Mouse (Mus musculus) MEL (cell line): Measurements from ENCODE around the gene Sipa1l1. TPM values are rescaled to one million over a fixed set of nuclear protein-coding genes. Genes with fewer than 3 reads are reported as not detected.

Experiments used
- DNase-seq: peaks from one replicate; pipeline ENCODE4 v3.0.0; 2011; ENCODE audit warnings: low read depth, low spot score
- H3K27ac ChIP-seq: 2 replicates; pipeline ENCODE4 v1.5.1; 2012; ENCODE audit warnings: low read depth, mild to moderate bottlenecking, control low read depth, low read length, moderate library complexity; ENCODE audit not compliant: control insufficient read depth
- H3K27me3 ChIP-seq, 2 experiments: fragments of 150-350 bp in 1 of 2; sonication (generic) in 1 of 2; 2 replicates each; pipeline ENCODE4 v1.6.1; 2012; ENCODE audit warnings: low read length in 2 of 2, mild to moderate bottlenecking in 2 of 2, improper control_type of control experiment in 1 of 2, moderate library complexity in 1 of 2; ENCODE audit not compliant: insufficient read depth in 2 of 2, control insufficient read depth in 1 of 2
- H3K36me3 ChIP-seq, 2 experiments: 2 replicates each; pipeline ENCODE4 v1.6.1; 2012 to 2014; ENCODE audit warnings: low read length in 2 of 2, improper control_type of control experiment in 1 of 2, inconsistent platforms in 1 of 2, mild to moderate bottlenecking in 1 of 2; ENCODE audit not compliant: insufficient read depth in 2 of 2, control insufficient read depth in 1 of 2
- H3K4me1 ChIP-seq, 2 experiments: fragments of 150-350 bp in 1 of 2; sonication (generic) in 1 of 2; 2 replicates each; pipeline ENCODE4 v1.6.1; 2012; ENCODE audit warnings: low read length in 2 of 2, improper control_type of control experiment in 1 of 2, mild to moderate bottlenecking in 1 of 2; ENCODE audit not compliant: insufficient read depth in 2 of 2, control insufficient read depth in 1 of 2
- H3K4me3 ChIP-seq, 2 experiments: fragments of 150-350 bp in 1 of 2; sonication (generic) in 1 of 2; 2 replicates each; pipeline ENCODE4 v1.5.1; 2012; ENCODE audit warnings: low read depth in 2 of 2, low read length in 2 of 2, mild to moderate bottlenecking in 2 of 2, moderate library complexity in 2 of 2, control low read depth in 1 of 2, improper control_type of control experiment in 1 of 2; ENCODE audit not compliant: control insufficient read depth in 1 of 2, insufficient read depth in 1 of 2
- H3K79me2 ChIP-seq: 2 replicates; pipeline ENCODE4 v1.6.1; 2012; ENCODE audit warnings: mild to moderate bottlenecking, low read length, moderate library complexity; ENCODE audit not compliant: control insufficient read depth, poor library complexity, insufficient read depth
- H3K9ac ChIP-seq: 2 replicates; pipeline ENCODE4 v1.6.1; 2012; ENCODE audit warnings: low read depth, mild to moderate bottlenecking, control low read depth, low read length, moderate library complexity; ENCODE audit not compliant: control insufficient read depth, poor library complexity, severe bottlenecking
- H3K9me3 ChIP-seq: fragments of 150-350 bp; sonication (generic); replicated peaks from 2 replicates; pipeline ENCODE4 v1.6.1; 2012; ENCODE audit warnings: mild to moderate bottlenecking, low read length, improper control_type of control experiment, moderate library complexity; ENCODE audit not compliant: insufficient read depth
- BHLHE40 ChIP-seq: IDR thresholded peaks from 2 replicates; pipeline ENCODE4 v1.6.1; 2012; ENCODE audit warnings: low read depth, mild to moderate bottlenecking, inconsistent platforms, low read length, improper control_type of control experiment, borderline replicate concordance
- CHD1 ChIP-seq: IDR thresholded peaks from 2 replicates; pipeline ENCODE4 v1.6.1; 2012; ENCODE audit warnings: low read depth, mild to moderate bottlenecking, inconsistent platforms, low read length, improper control_type of control experiment
- CTCF ChIP-seq, 3 experiments: IDR thresholded peaks in 2 of 3; conservative IDR thresholded peaks in 1 of 3; 2 replicates each; pipeline ENCODE4 v1.5.1; 2011 to 2012; ENCODE audit warnings: low read length in 3 of 3, low read depth in 2 of 3, mild to moderate bottlenecking in 2 of 3, improper control_type of control experiment in 1 of 3, inconsistent platforms in 1 of 3, mixed read lengths in 1 of 3, moderate library complexity in 1 of 3; ENCODE audit not compliant: control insufficient read depth in 1 of 3, insufficient read depth in 1 of 3, poor library complexity in 1 of 3, severe bottlenecking in 1 of 3
- ELF1 ChIP-seq: IDR thresholded peaks from 2 replicates; pipeline ENCODE4 v1.6.1; 2014; ENCODE audit warnings: low read depth, mild to moderate bottlenecking, inconsistent platforms, low read length, improper control_type of control experiment, moderate library complexity
- EP300 ChIP-seq, 2 experiments: IDR thresholded peaks; 2 replicates each; pipeline ENCODE4 v1.6.1; 2011; ENCODE audit warnings: improper control_type of control experiment in 2 of 2, low read length in 2 of 2, low read depth in 1 of 2, mild to moderate bottlenecking in 1 of 2
- GATA1 ChIP-seq: IDR thresholded peaks from 2 replicates; pipeline ENCODE4 v1.6.1; 2011; ENCODE audit warnings: low read depth, low read length, improper control_type of control experiment
- HCFC1 ChIP-seq: IDR thresholded peaks from 2 replicates; pipeline ENCODE4 v1.6.1; 2012; ENCODE audit warnings: low read depth, mild to moderate bottlenecking, inconsistent platforms, low read length, improper control_type of control experiment, moderate library complexity
- JUND ChIP-seq: IDR thresholded peaks from 2 replicates; pipeline ENCODE4 v1.6.1; 2011; ENCODE audit warnings: low read depth, mild to moderate bottlenecking, improper control_type of control experiment, low read length
- KAT2A ChIP-seq: conservative IDR thresholded peaks from 2 replicates; pipeline ENCODE4 v1.6.1; 2012; ENCODE audit warnings: low read depth, low read length, improper control_type of control experiment, inconsistent platforms
- MAX ChIP-seq: IDR thresholded peaks from 2 replicates; pipeline ENCODE4 v1.6.1; 2011; ENCODE audit warnings: low read length, improper control_type of control experiment
- MAZ ChIP-seq: IDR thresholded peaks from 2 replicates; pipeline ENCODE4 v1.6.1; 2012; ENCODE audit warnings: low read depth, mild to moderate bottlenecking, inconsistent platforms, low read length, improper control_type of control experiment
- MEF2A ChIP-seq: IDR thresholded peaks from 2 replicates; pipeline ENCODE4 v1.6.1; 2014; ENCODE audit warnings: low read depth, mild to moderate bottlenecking, inconsistent platforms, low read length, improper control_type of control experiment; ENCODE audit not compliant: poor library complexity, insufficient replicate concordance, severe bottlenecking; ENCODE audit errors: extremely low read depth
- MXI1 ChIP-seq: IDR thresholded peaks from 2 replicates; pipeline ENCODE4 v1.6.1; 2011; ENCODE audit warnings: mild to moderate bottlenecking, low read depth, low read length, improper control_type of control experiment
- MYB ChIP-seq: IDR thresholded peaks from 2 replicates; pipeline ENCODE4 v1.6.1; 2011; ENCODE audit warnings: mild to moderate bottlenecking, low read depth, low read length, improper control_type of control experiment
- MYC ChIP-seq: IDR thresholded peaks from 2 replicates; pipeline ENCODE4 v1.6.1; 2011; ENCODE audit warnings: low read depth, mild to moderate bottlenecking, low read length, improper control_type of control experiment, moderate library complexity
- NRF1 ChIP-seq: IDR thresholded peaks from 2 replicates; pipeline ENCODE4 v1.6.1; 2014; ENCODE audit warnings: low read depth, mild to moderate bottlenecking, inconsistent platforms, low read length, improper control_type of control experiment, moderate library complexity; ENCODE audit not compliant: poor library complexity, insufficient read depth, severe bottlenecking
- POLR2AphosphoS2 ChIP-seq: IDR thresholded peaks from 2 replicates; pipeline ENCODE4 v1.6.1; 2011; ENCODE audit warnings: low read length, improper control_type of control experiment
- POLR2AphosphoS5 ChIP-seq: IDR thresholded peaks from 2 replicates; pipeline ENCODE4 v1.6.1; 2012; ENCODE audit warnings: low read depth, borderline replicate concordance, mild to moderate bottlenecking, inconsistent platforms, low read length, moderate library complexity, mixed read lengths
- RAD21 ChIP-seq: IDR thresholded peaks from 2 replicates; pipeline ENCODE4 v1.6.1; 2011; ENCODE audit warnings: mild to moderate bottlenecking, low read depth, low read length, improper control_type of control experiment
- RCOR1 ChIP-seq: IDR thresholded peaks from 2 replicates; pipeline ENCODE4 v1.6.1; 2012; ENCODE audit warnings: low read depth, mild to moderate bottlenecking, inconsistent platforms, low read length, improper control_type of control experiment
- SIN3A ChIP-seq: IDR thresholded peaks from 2 replicates; pipeline ENCODE4 v1.6.1; 2012; ENCODE audit warnings: low read length, improper control_type of control experiment, inconsistent platforms
- SMC3 ChIP-seq: IDR thresholded peaks from 2 replicates; pipeline ENCODE4 v1.6.1; 2011; ENCODE audit warnings: low read depth, low read length, improper control_type of control experiment
- ZC3H11A ChIP-seq: IDR thresholded peaks from 2 replicates; pipeline ENCODE4 v1.6.1; 2012; ENCODE audit warnings: low read depth, mild to moderate bottlenecking, inconsistent platforms, low read length, improper control_type of control experiment
- ZMIZ1 ChIP-seq: IDR thresholded peaks from 2 replicates; pipeline ENCODE4 v1.6.1; 2012; ENCODE audit warnings: low read depth, mild to moderate bottlenecking, inconsistent platforms, low read length, improper control_type of control experiment, moderate library complexity
- ZNF384 ChIP-seq: IDR thresholded peaks from 2 replicates; pipeline ENCODE4 v1.6.1; 2012; ENCODE audit warnings: low read depth, mild to moderate bottlenecking, inconsistent platforms, low read length, improper control_type of control experiment
- polyA plus RNA-seq, 2 experiments: library from polyadenylated mRNA; stranded (reverse) in 1 of 2; unstranded in 1 of 2; fragments of >175 nt in 1 of 2; fragments of >200 nt in 1 of 2; gene quantifications; 2 replicates each; pipeline versions ENCODE4 v1.2.1 to v1.2.4; 2012; ENCODE audit warnings: low replicate concordance in 2 of 2, low read depth in 1 of 2; ENCODE audit not compliant: insufficient read length in 2 of 2, insufficient read depth in 1 of 2, missing spikeins in 1 of 2
- total RNA-seq: library from RNA; depleted of rRNA; stranded (reverse); fragments of 300-350 nt; gene quantifications from 2 replicates; pipeline ENCODE4 v1.2.3, GENCODE M21; 2012

The Sipa1l1 gene
- total and polyA plus RNA-seq, 3 experiments = 18.1 to 42.7 (median 19.3) TPM

- Histone ChIP-seq H3K9me3 (no peaks in the 10 kb centered on the region), H3K9ac (no peak overlapping the region), H3K4me1 (no peaks in the 10 kb centered on the region; a peak in 1 of 4 replicates), H3K4me3 (no peak overlapping the region), H3K79me2 (no peaks in the 10 kb centered on the region), H3K36me3 (peaks cover 0 to 4% of the 10 kb centered on the region in 2 experiments; a peak in 2 of 4 replicates), H3K27ac (no peak overlapping the region), H3K27me3 (no peaks in the 10 kb centered on the region)
- DNase-seq = no peak
- TF ChIP-seq MAZ (no peak), MYB (no peak), MYC (no peak), MXI1 (no peak), HCFC1 (no peak), ELF1 (no peak), SMC3 (no peak)
These were observed 240.8 kb downstream of the Sipa1l1 start for GRCm38 (mm10) chr12:82409686-82410472.

GRCm38 (mm10) chr12:82412291-82413032, 243.3 kb downstream of the Sipa1l1 start:
- H3K79me2 ChIP-seq = no peaks in the 10 kb centered on the region
- peaks cover 0 to 2% of the 10 kb centered on the region in 2 experiments; a peak in 2 of 4 replicates for H3K36me3 ChIP-seq
- no peaks in the 10 kb centered on the region for H3K9me3 ChIP-seq
- H3K9ac ChIP-seq = no peak overlapping the region
- no peaks in the 10 kb centered on the region for H3K27me3 ChIP-seq
- no peak for DNase-seq
- TF ChIP-seq RCOR1 (no peak), MAX (no peak), ZNF384 (no peak), RAD21 (no peak), KAT2A (no peak), SIN3A (no peak), CHD1 (no peak), BHLHE40 (no peak), MEF2A (no peak), ZC3H11A (no peak), ELF1 (no peak), GATA1 (no peak), EP300 (IDR thresholded peaks at IDR 0.05; ENCODE audit: low read depth in 1 of 2, low read length in 2 of 2) (no peak), JUND (no peak), CTCF (IDR thresholded peaks at IDR 0.05 in 2 of 3, conservative IDR thresholded peaks at IDR 0.05 in 1 of 3; ENCODE audit: control insufficient read depth in 1 of 3, insufficient read depth in 1 of 3, low read depth in 2 of 3, low read length in 3 of 3, poor library complexity in 1 of 3, severe bottlenecking in 1 of 3) (no peak), MYC (no peak), NRF1 (no peak), POLR2AphosphoS5 (no peak), ZMIZ1 (no peak), POLR2AphosphoS2 (no peak)
- no peak overlapping the region for H3K4me3 ChIP-seq
- no peaks in the 10 kb centered on the region; a peak in 1 of 4 replicates for H3K4me1 ChIP-seq
- no peak overlapping the region for H3K27ac ChIP-seq
